Mouse (Mus musculus): ENCODE measurements around the gene Copg1. TPM values are rescaled to one million over a fixed set of nuclear protein-coding genes. Genes with fewer than 3 reads are reported as not detected.

Copg1 gene
- total RNA-seq (2021): 10 to 100 TPM; 30.1 to 35.4 TPM
- long read RNA-seq, experiment 1, full-length matches to known transcripts: 24 of 34 reads
- long read RNA-seq, experiment 1, partial matches to known transcripts: 5 of 34 reads
- long read RNA-seq, experiment 1, other reads (novel, unspliced or antisense): 5 of 34 reads
- long read RNA-seq, experiment 2, full-length matches to known transcripts: 33 of 45 reads
- long read RNA-seq, experiment 2, partial matches to known transcripts: 9 of 45 reads
- long read RNA-seq, experiment 2, other reads (novel, unspliced or antisense): 3 of 45 reads

- peak; percentile 99 for DNase-seq
These were observed at the start of gene Copg1 for GRCm38 (mm10) chr6:87887594-87888233. TSS of gene Copg1 (plus strand) at chr6:87887814.

GRCm38 (mm10) chr6:87838551-87839197 is 48.9 kb upstream of the Copg1 start, which contains the start of gene Isy1:
TSS of gene Isy1 (minus strand) at chr6:87838798.
- peak; percentile 94 for DNase-seq

GRCm38 (mm10) chr6:87839797-87840341 is 47.7 kb upstream of the Copg1 start:
- no peak for DNase-seq

GRCm38 (mm10) chr6:87841635-87842034 is 46.0 kb upstream of the Copg1 start:
- no peak for DNase-seq

- no peak for DNase-seq
These were observed 45.4 kb upstream of the Copg1 start for GRCm38 (mm10) chr6:87842254-87842653.

- DNase-seq: no peak
These were observed 42.5 kb upstream of the Copg1 start for GRCm38 (mm10) chr6:87845031-87845695.

GRCm38 (mm10) chr6:87846813-87847212 is 40.8 kb upstream of the Copg1 start:
- no peak for DNase-seq

GRCm38 (mm10) chr6:87849780-87850154 is 37.8 kb upstream of the Copg1 start:
- DNase-seq: no peak

GRCm38 (mm10) chr6:87850155-87850899 is 37.3 kb upstream of the Copg1 start:
- peak; percentile 63 for DNase-seq

GRCm38 (mm10) chr6:87850900-87851614 is 36.6 kb upstream of the Copg1 start, which contains the start of gene Cnbp:
TSS of gene Cnbp (minus strand) at chr6:87851106.
- DNase-seq: peak; percentile 96

GRCm38 (mm10) chr6:87851871-87852270 is 35.7 kb upstream of the Copg1 start:
- DNase-seq: no peak

- DNase-seq: no peak
These were observed 34.2 kb upstream of the Copg1 start for GRCm38 (mm10) chr6:87853446-87853845.

GRCm38 (mm10) chr6:87857071-87857470 is 30.5 kb upstream of the Copg1 start:
- no peak for DNase-seq

GRCm38 (mm10) chr6:87866211-87866610 is 21.4 kb upstream of the Copg1 start:
- no peak for DNase-seq

GRCm38 (mm10) chr6:87867256-87867655 is 20.4 kb upstream of the Copg1 start:
- DNase-seq: no peak

GRCm38 (mm10) chr6:87868871-87869506 is 18.6 kb upstream of the Copg1 start:
- peak; percentile 94 for DNase-seq

GRCm38 (mm10) chr6:87870440-87870839 is 17.2 kb upstream of the Copg1 start:
- DNase-seq: no peak

- no peak for DNase-seq
These were observed 16.4 kb upstream of the Copg1 start for GRCm38 (mm10) chr6:87871240-87871639.

GRCm38 (mm10) chr6:87873104-87873503 is 14.5 kb upstream of the Copg1 start:
- peak; percentile 86 for DNase-seq

- no peak for DNase-seq
These were observed 13.7 kb upstream of the Copg1 start for GRCm38 (mm10) chr6:87873963-87874362.

All from gastrocnemius, postnatal 25 days (tissue).